Mouse (Mus musculus) embryonic facial prominence, embryonic 14.5 days (tissue): ENCODE data around the gene Nlrp6. TPM values are rescaled to one million over a fixed set of nuclear protein-coding genes. Genes with fewer than 3 reads are reported as not detected.

Experiments
- ATAC-seq: fragments of 200-750 bp; cut with Nextera tagmentation; 2 replicates; pipeline ENCODE4 v1.8.0; 2017; ENCODE audit warnings: low read depth, moderate number of reproducible peaks, moderate TSS enrichment
- DNase-seq: peaks from one replicate; pipeline ENCODE4 v3.0.0-alpha.2; 2015; ENCODE audit warnings: low spot score
- H3K27ac ChIP-seq: fragments of 300-500 bp; sonication (generic); replicated peaks from 2 replicates; pipeline ENCODE4 v1.5.1; 2014; ENCODE audit warnings: low read depth, mild to moderate bottlenecking, low read length, moderate library complexity
- H3K27me3 ChIP-seq: fragments of 300-500 bp; sonication (generic); replicated peaks from 2 replicates; pipeline ENCODE4 v1.6.1; 2014; ENCODE audit warnings: low read length; ENCODE audit not compliant: control insufficient read depth, insufficient read depth
- H3K36me3 ChIP-seq: fragments of 300-500 bp; sonication (generic); 2 replicates; pipeline ENCODE4 v1.6.1; 2014; ENCODE audit warnings: low read length, mixed read lengths; ENCODE audit not compliant: control insufficient read depth, insufficient read depth
- H3K4me1 ChIP-seq: fragments of 300-500 bp; sonication (generic); 2 replicates; pipeline ENCODE4 v1.6.1; 2014; ENCODE audit warnings: antibody characterized with exemption, low read length; ENCODE audit not compliant: control insufficient read depth, insufficient read depth
- H3K4me2 ChIP-seq: fragments of 300-500 bp; sonication (generic); 2 replicates; pipeline ENCODE4 v1.6.1; 2014; ENCODE audit warnings: low read depth, mild to moderate bottlenecking, low read length, moderate library complexity, mixed read lengths
- H3K4me3 ChIP-seq: fragments of 300-500 bp; sonication (generic); 2 replicates; pipeline ENCODE4 v1.5.1; 2014; ENCODE audit warnings: low read depth, mild to moderate bottlenecking, low read length
- H3K9ac ChIP-seq: fragments of 300-500 bp; sonication (generic); 2 replicates; pipeline ENCODE4 v1.6.1; 2014; ENCODE audit warnings: low read depth, mild to moderate bottlenecking, low read length, moderate library complexity, mixed read lengths
- H3K9me3 ChIP-seq: fragments of 300-500 bp; sonication (generic); 2 replicates; pipeline ENCODE4 v1.6.1; 2016; ENCODE audit warnings: low read length; ENCODE audit not compliant: control insufficient read depth
- WGBS: fragments of 180-500 bp; shearing (Covaris S2); extraction: QIAGEN DNeasy Blood & Tissue Kit; methylation state at CpG from one replicate; pipeline ENCODE4 v1.1.7; 2014; 5-methylcytosine and 5-hydroxymethylcytosine counted together
- polyA plus RNA-seq: library from polyadenylated mRNA; unstranded; fragments of >200 nt; fragmentation: Nextera tagmentation; extraction: Ambion mirVana; gene quantifications from 2 replicates; pipeline ENCODE4 v1.2.1, GENCODE M21; 2014

Nlrp6 gene
- polyA plus RNA-seq, 1 experiment from 2014 or later: 0.19 TPM

DNA sequence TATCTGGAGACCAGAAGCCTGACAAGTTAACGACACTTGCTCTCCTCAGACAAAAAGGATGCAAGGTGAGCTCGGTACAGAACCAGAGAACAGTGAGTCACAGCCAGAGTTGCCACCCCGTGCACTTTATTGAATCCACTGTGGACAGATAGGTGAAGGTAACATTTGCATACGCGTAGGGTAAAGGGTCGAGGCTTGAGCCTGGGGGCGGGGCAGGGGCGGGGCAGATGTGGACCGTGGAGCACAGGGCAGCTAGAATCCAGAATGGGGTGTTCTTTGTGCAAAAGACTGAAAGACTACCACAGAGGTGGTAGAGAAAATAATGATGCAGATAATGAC, 34.0 kb downstream of the Nlrp6 start:
- peak overlapping the region; percentile 71 for H3K9ac ChIP-seq
- H3K27ac ChIP-seq: peak overlapping the region; percentile 94
- WGBS: 8% methylated on average over 9 of the region's 9 CpGs
- peaks cover 44% of the 10 kb centered on the region for H3K4me1 ChIP-seq
- H3K4me2 ChIP-seq: peak overlapping the region; percentile 79
- ATAC-seq: no peak
- peak overlapping the region; percentile 56 for H3K4me3 ChIP-seq
- no peaks in the 10 kb centered on the region for H3K9me3 ChIP-seq
- no peaks in the 10 kb centered on the region for H3K27me3 ChIP-seq
- peaks cover 14% of the 10 kb centered on the region; the same call in 1 of the 2 replicates for H3K36me3 ChIP-seq
- no peak for DNase-seq

DNA sequence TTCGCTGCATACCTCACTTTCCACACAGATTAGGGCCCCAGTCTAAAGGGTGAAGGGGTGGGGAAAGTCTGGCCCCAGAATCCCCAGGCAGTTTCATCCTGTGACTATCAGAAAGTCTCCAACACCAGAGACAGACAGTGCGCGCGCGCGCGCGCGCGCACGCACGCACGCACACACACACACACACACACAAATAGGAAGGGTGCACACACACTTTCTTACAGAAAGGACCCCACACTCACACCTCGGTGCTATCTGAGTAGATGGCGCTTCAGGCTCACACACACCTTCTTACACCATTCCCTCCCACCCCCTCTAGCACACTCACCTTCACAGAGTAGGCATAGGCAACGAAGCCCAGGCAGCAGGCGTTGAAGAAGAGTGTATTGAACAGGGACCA, 34.6 kb downstream of the Nlrp6 start:
- 12% methylated on average over 17 of the region's 17 CpGs for WGBS
- H3K9ac ChIP-seq: peak overlapping the region; percentile 71
- DNase-seq: no peak
- peaks cover 45% of the 10 kb centered on the region for H3K4me1 ChIP-seq
- peak overlapping the region; percentile 79 for H3K4me2 ChIP-seq
- peak overlapping the region; percentile 94 for H3K27ac ChIP-seq
- no peaks in the 10 kb centered on the region for H3K9me3 ChIP-seq
- peak overlapping the region; percentile 56 for H3K4me3 ChIP-seq
- no peaks in the 10 kb centered on the region for H3K27me3 ChIP-seq
- ATAC-seq: no peak
- 0 out of 2 replicates have a peak, but pooled peaks cover 10% of the 10 kb centered on the region for H3K36me3 ChIP-seq

DNA sequence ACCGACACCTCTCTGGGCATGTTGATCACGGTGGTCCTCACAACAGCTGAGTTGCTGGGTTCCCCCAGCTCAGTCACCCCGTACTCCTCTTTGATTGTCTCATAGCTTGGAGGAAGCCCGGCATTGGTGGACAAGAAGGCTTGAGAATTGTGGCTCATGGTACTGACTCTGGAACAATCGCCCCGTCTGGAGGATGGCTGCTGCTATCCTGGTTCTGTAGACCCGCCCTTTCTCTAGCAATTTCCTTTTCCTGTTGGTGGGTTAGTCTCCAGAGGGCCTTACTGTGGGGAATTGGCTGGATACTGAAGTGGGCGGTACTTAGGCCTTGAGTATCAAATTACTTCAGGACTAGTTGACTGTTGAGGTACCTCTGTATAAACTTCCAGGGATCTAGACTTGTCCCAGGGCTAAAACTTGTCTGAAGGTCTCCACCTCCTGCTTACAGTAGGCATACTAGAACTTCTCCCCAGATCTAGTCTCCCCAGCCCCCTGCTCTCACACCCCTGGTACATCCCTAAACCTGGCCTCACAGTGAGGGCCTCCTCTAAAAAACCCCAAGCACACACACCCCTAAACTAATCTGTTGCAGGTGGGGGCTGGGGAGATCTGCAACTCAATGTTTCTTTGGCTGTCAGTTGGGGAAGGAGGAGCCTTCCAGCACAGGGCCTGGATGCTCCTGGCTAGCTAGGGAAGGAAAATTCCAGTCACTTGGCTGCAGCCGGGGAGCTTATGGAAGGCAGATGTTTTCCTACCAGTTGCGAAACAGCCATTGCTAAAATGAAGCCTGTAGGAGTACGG, 35.3 kb downstream of the Nlrp6 start, which contains the start of the genes Gm45717 and Ifitm2:
Gm45717 (minus strand) TSS at position 180 of the 798 bp plus-strand sequence.
Ifitm2 (minus strand) TSS at position 230 of the 798 bp plus-strand sequence.
- peak within 1 kb of the TSS; percentile 79 for H3K4me2 ChIP-seq
- H3K27me3 ChIP-seq: no peaks in the 10 kb centered on the region
- peak within 1 kb of the TSS; percentile 71 for H3K9ac ChIP-seq
- 7% methylated on average over 11 of the region's 11 CpGs for WGBS
- 0 out of 2 replicates have a peak, but pooled peaks cover 10% of the 10 kb centered on the region for H3K36me3 ChIP-seq
- H3K27ac ChIP-seq: peak within 1 kb of the TSS; percentile 94
- H3K4me3 ChIP-seq: peak within 1 kb of the TSS; percentile 56
- peaks cover 42% of the 10 kb centered on the region for H3K4me1 ChIP-seq
- ATAC-seq: peak; percentile 92
- peak; percentile 97 for DNase-seq
- no peaks in the 10 kb centered on the region for H3K9me3 ChIP-seq

DNA sequence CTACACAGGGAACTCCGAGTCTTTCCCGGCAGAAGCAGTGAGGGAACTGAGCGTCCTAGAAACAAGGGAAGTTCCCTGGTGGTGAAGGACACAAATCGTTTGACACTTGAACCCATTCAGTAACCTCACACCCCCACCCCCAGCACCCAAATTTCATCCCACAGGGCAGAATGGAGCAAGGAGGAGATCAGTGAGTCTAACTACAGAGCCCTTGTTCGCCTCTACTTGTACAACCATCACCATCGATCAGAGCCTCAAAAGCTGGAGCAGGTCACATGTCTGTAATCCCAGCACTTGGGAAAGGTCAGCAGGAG, 35.8 kb downstream of the Nlrp6 start:
- ATAC-seq (no peak), DNase-seq (no peak)
- Histone ChIP-seq H3K4me1 (peaks cover 36% of the 10 kb centered on the region), H3K4me3 (peak overlapping the region; percentile 56), H3K9me3 (no peaks in the 10 kb centered on the region), H3K4me2 (peak overlapping the region; percentile 79), H3K27me3 (no peaks in the 10 kb centered on the region), H3K9ac (peak overlapping the region; percentile 25; the same call in 1 of the 2 replicates), H3K36me3 (0 out of 2 replicates have a peak, but pooled peaks cover 10% of the 10 kb centered on the region), H3K27ac (peak overlapping the region; percentile 94)
- 27% methylated on average over 6 of the region's 6 CpGs for WGBS

DNA sequence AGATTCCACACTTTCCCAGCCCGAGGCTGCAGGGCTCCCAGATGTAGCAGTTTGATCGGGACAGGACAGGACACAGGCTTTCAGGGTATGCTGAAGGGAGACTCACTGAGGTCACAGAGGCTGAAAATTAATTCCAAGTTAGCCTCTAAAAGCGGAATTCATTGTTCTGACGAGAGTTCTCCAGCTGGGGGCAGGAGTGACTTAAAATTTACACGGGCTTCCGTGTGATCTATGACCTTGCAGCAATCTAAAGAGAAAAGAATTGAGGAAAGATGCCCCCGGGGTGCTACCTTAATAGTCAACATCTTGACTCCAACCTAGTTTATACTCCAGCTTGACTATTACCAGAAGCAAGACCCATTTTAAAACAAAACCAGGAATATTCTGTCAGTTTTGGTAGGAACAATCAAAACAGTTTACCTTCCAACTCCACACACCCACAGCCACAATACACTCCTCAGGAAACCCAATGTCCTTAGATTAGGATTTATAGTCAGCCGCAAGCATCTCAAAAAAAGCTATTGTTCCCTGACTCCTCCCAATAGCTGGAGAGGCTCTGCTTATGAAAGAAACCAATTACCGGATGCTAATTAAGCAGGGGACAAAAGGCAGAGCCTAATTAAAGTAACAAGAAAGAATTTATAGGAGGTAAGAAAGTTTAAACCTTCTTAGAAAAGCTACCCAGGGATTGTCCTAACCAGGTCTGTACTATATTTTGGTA, 38.6 kb downstream of the Nlrp6 start:
- Histone ChIP-seq H3K9ac (peak overlapping the region; percentile 20; the same call in 1 of the 2 replicates), H3K4me1 (peaks cover 17% of the 10 kb centered on the region), H3K4me3 (no peak overlapping the region), H3K36me3 (no peaks in the 10 kb centered on the region), H3K9me3 (no peaks in the 10 kb centered on the region), H3K4me2 (no peak overlapping the region), H3K27me3 (no peaks in the 10 kb centered on the region), H3K27ac (no peak overlapping the region)
- peak; percentile 74 for DNase-seq
- WGBS: 8% methylated on average over 9 of the region's 9 CpGs
- no peak for ATAC-seq

DNA sequence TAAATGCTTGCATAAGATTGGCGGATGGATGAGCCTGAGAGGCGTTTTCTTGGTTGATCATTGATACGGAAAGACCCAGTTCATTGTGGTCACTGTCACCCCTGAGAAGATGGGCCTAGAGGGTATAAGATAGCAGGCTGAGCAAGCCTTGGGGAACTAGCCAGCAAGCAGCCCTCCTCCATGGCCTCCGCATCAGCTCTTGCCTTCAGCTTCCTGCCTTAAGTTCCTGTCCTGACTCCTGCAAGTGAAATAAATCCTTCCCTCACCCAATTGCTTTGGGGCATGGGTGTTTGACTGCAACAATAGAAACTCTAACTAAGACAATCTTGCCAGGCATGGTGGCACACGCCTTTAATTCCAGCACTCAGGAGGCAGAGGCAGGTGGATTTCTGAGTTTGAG, 39.3 kb downstream of the Nlrp6 start:
- Histone ChIP-seq H3K27me3 (no peaks in the 10 kb centered on the region), H3K9me3 (no peaks in the 10 kb centered on the region), H3K9ac (no peak overlapping the region), H3K36me3 (no peaks in the 10 kb centered on the region), H3K4me3 (no peak overlapping the region), H3K4me2 (no peak overlapping the region), H3K27ac (no peak overlapping the region), H3K4me1 (peaks cover 15% of the 10 kb centered on the region)
- WGBS: 81% methylated on average over 5 of the region's 5 CpGs
- ATAC-seq (no peak), DNase-seq (no peak)

DNA sequence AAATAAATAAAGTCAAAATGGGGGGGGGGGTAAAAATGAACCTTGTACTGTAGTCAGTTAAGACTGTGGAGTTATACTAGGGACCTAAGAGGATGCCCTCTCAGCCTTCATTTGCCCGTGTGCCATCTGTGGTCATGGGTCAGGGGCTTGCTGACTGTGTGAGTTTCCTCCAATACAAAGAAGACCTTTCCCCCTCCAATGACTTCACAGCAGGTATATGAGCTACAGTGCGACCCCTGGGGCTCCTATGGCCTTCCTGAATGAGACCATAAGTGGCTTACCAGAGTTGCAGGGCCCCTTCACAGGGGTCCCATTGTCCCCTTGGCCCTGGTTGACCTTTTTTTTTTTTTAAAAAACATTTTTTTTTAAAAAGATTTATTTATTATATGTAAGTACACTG, 40.7 kb downstream of the Nlrp6 start:
- DNase-seq (no peak), ATAC-seq (no peak)
- Histone ChIP-seq H3K4me3 (no peak overlapping the region), H3K27me3 (no peaks in the 10 kb centered on the region), H3K9ac (no peak overlapping the region), H3K4me2 (no peak overlapping the region), H3K4me1 (peaks cover 11% of the 10 kb centered on the region), H3K9me3 (no peaks in the 10 kb centered on the region), H3K27ac (no peak overlapping the region), H3K36me3 (no peaks in the 10 kb centered on the region)
- 46% methylated on average over 2 of the region's 2 CpGs for WGBS

DNA sequence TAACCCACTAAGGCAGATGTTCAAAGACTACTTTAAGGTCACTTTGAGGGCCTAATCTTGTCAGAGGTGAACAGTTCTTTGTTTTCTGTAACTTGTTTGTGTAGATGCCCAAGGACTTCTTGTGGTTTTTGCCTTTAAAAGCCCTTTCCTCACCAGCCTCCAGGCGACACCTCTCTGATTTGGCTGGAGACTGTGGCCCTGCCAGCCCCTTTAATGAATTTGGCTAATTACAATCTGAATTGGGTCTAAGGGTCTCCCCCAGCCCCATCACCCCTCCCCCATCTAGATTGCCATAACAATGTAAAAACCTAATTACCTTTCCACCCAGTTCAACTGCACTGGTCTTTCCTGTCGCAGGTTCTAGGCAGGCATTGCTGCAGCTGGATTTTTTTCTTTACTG, 42.0 kb downstream of the Nlrp6 start:
- 66% methylated on average over 2 of the region's 2 CpGs for WGBS
- Histone ChIP-seq H3K9ac (no peak overlapping the region), H3K27me3 (no peaks in the 10 kb centered on the region), H3K36me3 (no peaks in the 10 kb centered on the region), H3K27ac (no peak overlapping the region), H3K9me3 (no peaks in the 10 kb centered on the region), H3K4me3 (no peak overlapping the region), H3K4me1 (peaks cover 5% of the 10 kb centered on the region), H3K4me2 (no peak overlapping the region)
- DNase-seq (no peak), ATAC-seq (no peak)
